Mouse (Mus musculus) stomach, embryonic 15.5 days (tissue): ENCODE data around the gene Mtif3. TPM values are rescaled to one million over a fixed set of nuclear protein-coding genes. Genes with fewer than 3 reads are reported as not detected.
"Not testable (repeated sequence)": the region's sequence is repeated elsewhere in the genome, so short reads cannot be mapped to it uniquely, and the experiment has no call there.

Source experiments
- ATAC-seq: fragments of 200-750 bp; cut with Nextera tagmentation; 2 replicates; pipeline ENCODE4 v1.8.0; 2017; ENCODE audit warnings: low read depth, moderate number of reproducible peaks, moderate TSS enrichment; ENCODE audit not compliant: insufficient read depth, low FRiP score
- H3K27ac ChIP-seq: fragments of 300-500 bp; sonication (generic); 2 replicates; pipeline ENCODE4 v1.5.1; 2015; ENCODE audit warnings: mild to moderate bottlenecking, inconsistent platforms
- H3K27me3 ChIP-seq: fragments of 300-500 bp; sonication (generic); replicated peaks from 2 replicates; pipeline ENCODE4 v1.6.1; 2015; ENCODE audit warnings: inconsistent platforms
- H3K36me3 ChIP-seq: fragments of 300-500 bp; sonication (generic); 2 replicates; pipeline ENCODE4 v1.6.1; 2015; ENCODE audit warnings: inconsistent platforms
- H3K4me1 ChIP-seq: fragments of 300-500 bp; sonication (generic); 2 replicates; pipeline ENCODE4 v1.6.1; 2015; ENCODE audit warnings: inconsistent platforms
- H3K4me2 ChIP-seq: fragments of 300-500 bp; sonication (generic); 2 replicates; pipeline ENCODE4 v1.6.1; 2015; ENCODE audit warnings: mild to moderate bottlenecking, inconsistent platforms
- H3K4me3 ChIP-seq: fragments of 300-500 bp; sonication (generic); replicated peaks from 2 replicates; pipeline ENCODE4 v1.5.1; 2015; ENCODE audit warnings: inconsistent platforms
- H3K9ac ChIP-seq: fragments of 300-500 bp; sonication (generic); 2 replicates; pipeline ENCODE4 v1.6.1; 2015; ENCODE audit warnings: inconsistent platforms
- H3K9me3 ChIP-seq: fragments of 300-500 bp; sonication (generic); 2 replicates; pipeline ENCODE4 v1.6.1; 2016; ENCODE audit warnings: inconsistent platforms
- WGBS: fragments of 180-500 bp; shearing (Covaris S2); methylation state at CpG from one replicate; pipeline ENCODE4 v1.1.7; 2015; 5-methylcytosine and 5-hydroxymethylcytosine counted together
- polyA plus RNA-seq: library from polyadenylated mRNA; unstranded; fragments of >200 nt; fragmentation: Nextera tagmentation; extraction: Ambion mirVana; gene quantifications from 2 replicates; pipeline ENCODE4 v1.2.1, GENCODE M21; 2015

Mtif3 gene
- polyA plus RNA-seq, 1 experiment from 2014 or later = 24.2 TPM

GRCm38 (mm10) chr5:146931422-146931821 lies 32.2 kb downstream of the Mtif3 start:
- no peaks in the 10 kb centered on the region for H3K9me3 ChIP-seq
- no peak for ATAC-seq
- H3K27me3 ChIP-seq = no peaks in the 10 kb centered on the region

GRCm38 (mm10) chr5:146926673-146927072 lies 36.9 kb downstream of the Mtif3 start:
- no peaks in the 10 kb centered on the region for H3K4me1 ChIP-seq
- H3K9ac ChIP-seq = no peak overlapping the region
- ATAC-seq = no peak
- no peaks in the 10 kb centered on the region for H3K36me3 ChIP-seq
- no peak overlapping the region for H3K4me2 ChIP-seq
- no peaks in the 10 kb centered on the region for H3K9me3 ChIP-seq
- H3K4me3 ChIP-seq = no peak overlapping the region
- no peaks in the 10 kb centered on the region for H3K27me3 ChIP-seq
- no peak overlapping the region for H3K27ac ChIP-seq
- 80% methylated on average over 5 of the region's 5 CpGs for WGBS

More at GRCm38 (mm10) chr5:146931422-146931821, 32.2 kb downstream of the Mtif3 start:
- WGBS = 88% methylated on average over 7 of the region's 7 CpGs
- Histone ChIP-seq H3K4me1 (no peaks in the 10 kb centered on the region), H3K27ac (no peak overlapping the region), H3K9ac (no peak overlapping the region), H3K4me3 (no peak overlapping the region), H3K4me2 (no peak overlapping the region), H3K36me3 (no peaks in the 10 kb centered on the region)

GRCm38 (mm10) chr5:146923547-146923946 lies 40.1 kb downstream of the Mtif3 start:
- WGBS = 48% methylated on average over 5 of the region's 5 CpGs
- Histone ChIP-seq H3K4me2 (no peak overlapping the region), H3K4me1 (peaks cover 6% of the 10 kb centered on the region; the same call in 1 of the 2 replicates), H3K4me3 (no peak overlapping the region), H3K9me3 (no peaks in the 10 kb centered on the region), H3K27ac (no peak overlapping the region), H3K9ac (no peak overlapping the region), H3K27me3 (no peaks in the 10 kb centered on the region), H3K36me3 (no peaks in the 10 kb centered on the region)
- ATAC-seq = no peak

- H3K36me3 ChIP-seq = no peaks in the 10 kb centered on the region
- WGBS = 57% methylated on average over 8 of the region's 8 CpGs
- H3K4me3 ChIP-seq = no peak overlapping the region
- no peaks in the 10 kb centered on the region for H3K9me3 ChIP-seq
- no peak overlapping the region for H3K27ac ChIP-seq
- H3K4me2 ChIP-seq = peak overlapping the region; percentile 53; the same call in 1 of the 2 replicates
- peaks cover 6% of the 10 kb centered on the region; the same call in 1 of the 2 replicates for H3K4me1 ChIP-seq
- H3K9ac ChIP-seq = no peak overlapping the region
- no peak for ATAC-seq
- H3K27me3 ChIP-seq = no peaks in the 10 kb centered on the region
These were observed 42.4 kb downstream of the Mtif3 start for GRCm38 (mm10) chr5:146921224-146921623.

GRCm38 (mm10) chr5:146920314-146921161 lies 43.1 kb downstream of the Mtif3 start:
- H3K9ac ChIP-seq = no peak overlapping the region
- no peaks in the 10 kb centered on the region for H3K36me3 ChIP-seq
- peak overlapping the region; percentile 53 for H3K4me2 ChIP-seq
- H3K9me3 ChIP-seq = no peaks in the 10 kb centered on the region
- WGBS = 4% methylated on average over 26 of the region's 27 CpGs
- peaks cover 6% of the 10 kb centered on the region; the same call in 1 of the 2 replicates for H3K4me1 ChIP-seq
- ATAC-seq = no peak; the same call in 1 of the 2 replicates
- H3K4me3 ChIP-seq = peak overlapping the region; percentile 19
- no peak overlapping the region for H3K27ac ChIP-seq
- no peaks in the 10 kb centered on the region for H3K27me3 ChIP-seq

GRCm38 (mm10) chr5:146919874-146920273 lies 43.7 kb downstream of the Mtif3 start:
- no peaks in the 10 kb centered on the region for H3K36me3 ChIP-seq
- peak overlapping the region; percentile 19; the same call in 1 of the 2 replicates for H3K4me3 ChIP-seq
- no peak overlapping the region for H3K27ac ChIP-seq
- WGBS = 15% methylated on average over 6 of the region's 6 CpGs
- H3K9me3 ChIP-seq = no peaks in the 10 kb centered on the region
- no peak for ATAC-seq
- H3K9ac ChIP-seq = no peak overlapping the region
- peaks cover 6% of the 10 kb centered on the region; the same call in 1 of the 2 replicates for H3K4me1 ChIP-seq
- H3K27me3 ChIP-seq = no peaks in the 10 kb centered on the region
- H3K4me2 ChIP-seq = peak overlapping the region; percentile 53

GRCm38 (mm10) chr5:146917357-146917756 lies 46.2 kb downstream of the Mtif3 start:
- not testable (repeated sequence) for H3K4me2 ChIP-seq, H3K27me3 ChIP-seq, H3K9me3 ChIP-seq, H3K36me3 ChIP-seq, H3K4me3 ChIP-seq, H3K27ac ChIP-seq, ATAC-seq, H3K4me1 ChIP-seq, H3K9ac ChIP-seq
- 70% methylated on average over 6 of the region's 6 CpGs for WGBS

- Histone ChIP-seq H3K36me3 (no peaks in the 10 kb centered on the region), H3K27ac (no peak overlapping the region), H3K9me3 (no peaks in the 10 kb centered on the region), H3K4me2 (no peak overlapping the region), H3K27me3 (0 out of 2 replicates have a peak, but pooled peaks cover 3% of the 10 kb centered on the region), H3K4me1 (peaks cover 9% of the 10 kb centered on the region), H3K4me3 (no peak overlapping the region), H3K9ac (no peak overlapping the region)
- no peak for ATAC-seq
- 21% methylated on average over 6 of the region's 6 CpGs for WGBS
These were observed 46.8 kb downstream of the Mtif3 start for GRCm38 (mm10) chr5:146916806-146917205.

- H3K27me3 ChIP-seq = 0 out of 2 replicates have a peak, but pooled peaks cover 3% of the 10 kb centered on the region
- no peak overlapping the region for H3K9ac ChIP-seq
- H3K4me1 ChIP-seq = peaks cover 13% of the 10 kb centered on the region
- H3K9me3 ChIP-seq = no peaks in the 10 kb centered on the region
- H3K36me3 ChIP-seq = no peaks in the 10 kb centered on the region
- WGBS = 58% methylated on average over 8 of the region's 8 CpGs
- no peak overlapping the region for H3K27ac ChIP-seq
- no peak for ATAC-seq
- no peak overlapping the region for H3K4me2 ChIP-seq
- H3K4me3 ChIP-seq = no peak overlapping the region
These were observed 47.3 kb downstream of the Mtif3 start for GRCm38 (mm10) chr5:146916273-146916672.

GRCm38 (mm10) chr5:146914088-146914766 lies 49.4 kb downstream of the Mtif3 start:
- ATAC-seq = peak; percentile 44
- no peak overlapping the region for H3K27ac ChIP-seq
- no peak overlapping the region for H3K4me3 ChIP-seq

GRCm38 (mm10) chr5:146913355-146913754 lies 50.2 kb downstream of the Mtif3 start:
- 80% methylated on average over 7 of the region's 7 CpGs for WGBS

More at GRCm38 (mm10) chr5:146914088-146914766, 49.4 kb downstream of the Mtif3 start:
- no peaks in the 10 kb centered on the region for H3K9me3 ChIP-seq
- peaks cover 7% of the 10 kb centered on the region for H3K4me1 ChIP-seq
- no peak overlapping the region for H3K9ac ChIP-seq
- no peaks in the 10 kb centered on the region for H3K36me3 ChIP-seq
- H3K4me2 ChIP-seq = no peak overlapping the region
- 0 out of 2 replicates have a peak, but pooled peaks cover 3% of the 10 kb centered on the region for H3K27me3 ChIP-seq
- 22% methylated on average over 9 of the region's 9 CpGs for WGBS

GRCm38 (mm10) chr5:146912206-146912605 lies 51.4 kb downstream of the Mtif3 start:
- Histone ChIP-seq H3K36me3 (no peaks in the 10 kb centered on the region), H3K4me1 (peaks cover 7% of the 10 kb centered on the region), H3K4me2 (no peak overlapping the region), H3K9ac (no peak overlapping the region), H3K9me3 (no peaks in the 10 kb centered on the region), H3K4me3 (no peak overlapping the region), H3K27me3 (0 out of 2 replicates have a peak, but pooled peaks cover 3% of the 10 kb centered on the region), H3K27ac (peak overlapping the region; percentile 32; the same call in 1 of the 2 replicates)
- 6% methylated on average over 9 of the region's 9 CpGs for WGBS
- ATAC-seq = peak; percentile 87

More at GRCm38 (mm10) chr5:146913355-146913754, 50.2 kb downstream of the Mtif3 start:
- Histone ChIP-seq H3K27ac (no peak overlapping the region), H3K27me3 (0 out of 2 replicates have a peak, but pooled peaks cover 3% of the 10 kb centered on the region), H3K9me3 (no peaks in the 10 kb centered on the region), H3K4me3 (no peak overlapping the region), H3K36me3 (no peaks in the 10 kb centered on the region), H3K9ac (no peak overlapping the region), H3K4me1 (peaks cover 7% of the 10 kb centered on the region), H3K4me2 (no peak overlapping the region)
- no peak for ATAC-seq
